Mouse (Mus musculus) kidney, embryonic 14.5 days (tissue): ENCODE measurements around the gene Gm4924. TPM values are rescaled to one million over a fixed set of nuclear protein-coding genes. Genes with fewer than 3 reads are reported as not detected.

Experiments used
- polyA plus RNA-seq: library from polyadenylated mRNA; unstranded; fragments of >200 nt; fragmentation: Nextera tagmentation; extraction: Ambion mirVana; gene quantifications from 2 replicates; pipeline ENCODE4 v1.2.1, GENCODE M21; 2014

Gene Gm4924
- polyA plus RNA-seq, 1 experiment from 2014 or later, result 13.2 TPM

Other genes starting within 250 kb of the Gm4924 start
- gene AU041133, start 226.2 kb upstream of the Gm4924 start, polyA plus RNA-seq, result 6.2 and 10.6 TPM in 2 replicates
- 17.2 and 19.2 TPM in 2 replicates for gene Zfp938, start 113.0 kb upstream of the Gm4924 start, polyA plus RNA-seq
- not detected in 2 replicates for gene 4932415D10Rik, start 37.7 kb upstream of the Gm4924 start, polyA plus RNA-seq
- gene Gm1553, start 138.4 kb downstream of the Gm4924 start, polyA plus RNA-seq, result not detected in 2 replicates